Mouse (Mus musculus) stomach, postnatal 0 days (tissue): ENCODE results near the gene Gm38100.

ENCODE experiments used
- CTCF ChIP-seq: IDR thresholded peaks from 2 replicates; pipeline ENCODE4 v1.5.1; 2016; ENCODE audit warnings: antibody characterized with exemption, low read depth, mild to moderate bottlenecking, moderate library complexity
- EP300 ChIP-seq: optimal IDR thresholded peaks from 2 replicates; pipeline ENCODE3; 2016; ENCODE audit warnings: antibody characterized with exemption

GRCm38 (mm10) chr1:175921091-175921490 lies 962 bp downstream of the Gm38100 start:
- TF ChIP-seq EP300: no peak
- no peak for TF ChIP-seq CTCF
